Mouse (Mus musculus) midbrain, embryonic 16.5 days (tissue): ENCODE results near the gene Gm5244. TPM values are rescaled to one million over a fixed set of nuclear protein-coding genes. Genes with fewer than 3 reads are reported as not detected.

Experiments used
- ATAC-seq: fragments of 200-750 bp; cut with Nextera tagmentation; 2 replicates; pipeline ENCODE4 v1.8.0; 2017; ENCODE audit warnings: moderate TSS enrichment
- H3K27ac ChIP-seq: fragments of 300-500 bp; sonication (generic); 2 replicates; pipeline ENCODE4 v1.5.1; 2014; ENCODE audit warnings: mild to moderate bottlenecking, low read length, mixed read lengths
- H3K27me3 ChIP-seq: fragments of 300-500 bp; sonication (generic); 2 replicates; pipeline ENCODE4 v1.6.1; 2014; ENCODE audit warnings: low read depth, low read length, mixed read lengths; ENCODE audit not compliant: control insufficient read depth, insufficient read depth
- H3K36me3 ChIP-seq: fragments of 300-500 bp; sonication (generic); 2 replicates; pipeline ENCODE4 v1.6.1; 2014; ENCODE audit warnings: mild to moderate bottlenecking, low read length, moderate library complexity, mixed read lengths; ENCODE audit not compliant: control insufficient read depth, insufficient read depth
- H3K4me1 ChIP-seq: fragments of 300-500 bp; sonication (generic); 2 replicates; pipeline ENCODE4 v1.6.1; 2014; ENCODE audit warnings: mild to moderate bottlenecking, low read length, mixed read lengths; ENCODE audit not compliant: control insufficient read depth, insufficient read depth
- H3K4me2 ChIP-seq: fragments of 300-500 bp; sonication (generic); 2 replicates; pipeline ENCODE4 v1.6.1; 2014; ENCODE audit warnings: mild to moderate bottlenecking, low read length, mixed read lengths
- H3K4me3 ChIP-seq: fragments of 300-500 bp; sonication (generic); 2 replicates; pipeline ENCODE4 v1.5.1; 2014; ENCODE audit warnings: low read depth, mild to moderate bottlenecking, low read length, moderate library complexity, mixed read lengths
- H3K9ac ChIP-seq: fragments of 300-500 bp; sonication (generic); 2 replicates; pipeline ENCODE4 v1.6.1; 2014; ENCODE audit warnings: low read depth, low read length, mixed read lengths
- H3K9me3 ChIP-seq: fragments of 300-500 bp; sonication (generic); replicated peaks from 2 replicates; pipeline ENCODE4 v1.6.1; 2014; ENCODE audit warnings: mild to moderate bottlenecking, low read length, mixed read lengths; ENCODE audit not compliant: control insufficient read depth, poor library complexity, severe bottlenecking
- WGBS: fragments of 180-500 bp; shearing (Covaris S2); extraction: QIAGEN DNeasy Blood & Tissue Kit; methylation state at CpG from one replicate; pipeline ENCODE4 v1.1.7; 2014; 5-methylcytosine and 5-hydroxymethylcytosine counted together
- polyA plus RNA-seq: library from polyadenylated mRNA; unstranded; fragments of >200 nt; fragmentation: Nextera tagmentation; extraction: Ambion mirVana; gene quantifications from 2 replicates; pipeline ENCODE4 v1.2.1, GENCODE M21; 2015

The Gm5244 gene
- not detected in 2 replicates for polyA plus RNA-seq

GRCm38 (mm10) chr19:12846382-12846781 is at the start of gene Gm5244:
Gene Gm5244 (plus strand): TSS chr19:12846682.
- Histone ChIP-seq H3K36me3 (no peaks in the 10 kb centered on the region), H3K27me3 (no peaks in the 10 kb centered on the region), H3K9ac (no peak within 1 kb of the TSS), H3K9me3 (no peaks in the 10 kb centered on the region), H3K27ac (no peak within 1 kb of the TSS), H3K4me1 (no peaks in the 10 kb centered on the region), H3K4me3 (no peak within 1 kb of the TSS), H3K4me2 (no peak within 1 kb of the TSS)
- ATAC-seq: no peak

GRCm38 (mm10) chr19:12797071-12797470 is 49.4 kb upstream of the Gm5244 start:
- Histone ChIP-seq H3K4me1 (peaks cover 7% of the 10 kb centered on the region), H3K9ac (peak overlapping the region; percentile 50; the same call in 1 of the 2 replicates), H3K36me3 (no peaks in the 10 kb centered on the region), H3K4me3 (peak overlapping the region; percentile 95), H3K9me3 (no peaks in the 10 kb centered on the region), H3K27ac (peak overlapping the region; percentile 98; the same call in 1 of the 2 replicates), H3K4me2 (peak overlapping the region; percentile 74), H3K27me3 (no peaks in the 10 kb centered on the region)
- no peak for ATAC-seq
- WGBS: under 1% methylated on average over 7 of the region's 7 CpGs

GRCm38 (mm10) chr19:12798404-12798803 is 48.1 kb upstream of the Gm5244 start:
- WGBS: 79% methylated on average over 4 of the region's 4 CpGs
- no peak overlapping the region for H3K4me3 ChIP-seq
- H3K9me3 ChIP-seq: no peaks in the 10 kb centered on the region
- H3K36me3 ChIP-seq: no peaks in the 10 kb centered on the region
- no peaks in the 10 kb centered on the region for H3K27me3 ChIP-seq
- no peak overlapping the region for H3K27ac ChIP-seq
- peaks cover 3% of the 10 kb centered on the region; the same call in 1 of the 2 replicates for H3K4me1 ChIP-seq
- no peak overlapping the region for H3K9ac ChIP-seq
- no peak for ATAC-seq
- H3K4me2 ChIP-seq: no peak overlapping the region

- Histone ChIP-seq H3K27ac (no peak overlapping the region), H3K27me3 (no peaks in the 10 kb centered on the region), H3K4me3 (no peak overlapping the region), H3K36me3 (no peaks in the 10 kb centered on the region), H3K9ac (no peak overlapping the region), H3K4me1 (no peaks in the 10 kb centered on the region; the same call in 1 of the 2 replicates), H3K4me2 (no peak overlapping the region), H3K9me3 (no peaks in the 10 kb centered on the region)
- WGBS: 93% methylated on average over 3 of the region's 3 CpGs
- no peak for ATAC-seq
These were observed 47.4 kb upstream of the Gm5244 start for GRCm38 (mm10) chr19:12799081-12799480.

- Histone ChIP-seq H3K9ac (no peak overlapping the region), H3K4me3 (no peak overlapping the region), H3K27ac (no peak overlapping the region), H3K36me3 (no peaks in the 10 kb centered on the region), H3K4me2 (no peak overlapping the region), H3K27me3 (no peaks in the 10 kb centered on the region), H3K9me3 (no peaks in the 10 kb centered on the region), H3K4me1 (no peaks in the 10 kb centered on the region)
- ATAC-seq: no peak
- WGBS: 82% methylated on average over 2 of the region's 2 CpGs
These were observed 45.9 kb upstream of the Gm5244 start for GRCm38 (mm10) chr19:12800621-12801020.

GRCm38 (mm10) chr19:12801046-12801445 is 45.4 kb upstream of the Gm5244 start:
- H3K27ac ChIP-seq: no peak overlapping the region
- WGBS: 78% methylated on average over 3 of the region's 3 CpGs
- H3K4me3 ChIP-seq: no peak overlapping the region
- H3K9ac ChIP-seq: no peak overlapping the region
- no peaks in the 10 kb centered on the region for H3K4me1 ChIP-seq
- no peaks in the 10 kb centered on the region for H3K27me3 ChIP-seq
- H3K4me2 ChIP-seq: no peak overlapping the region
- no peak for ATAC-seq
- no peaks in the 10 kb centered on the region for H3K9me3 ChIP-seq
- no peaks in the 10 kb centered on the region for H3K36me3 ChIP-seq

- 75% methylated on average over 3 of the region's 3 CpGs for WGBS
- no peaks in the 10 kb centered on the region for H3K4me1 ChIP-seq
- no peak for ATAC-seq
These were observed 43.7 kb upstream of the Gm5244 start for GRCm38 (mm10) chr19:12802830-12803229.

GRCm38 (mm10) chr19:12804237-12804636 is 42.2 kb upstream of the Gm5244 start:
- 86% methylated on average over 1 of the region's 1 CpGs for WGBS
- no peak for ATAC-seq
- H3K4me3 ChIP-seq: no peak overlapping the region

More at GRCm38 (mm10) chr19:12802830-12803229, 43.7 kb upstream of the Gm5244 start:
- H3K4me3 ChIP-seq: no peak overlapping the region
- no peak overlapping the region for H3K4me2 ChIP-seq
- H3K9me3 ChIP-seq: no peaks in the 10 kb centered on the region
- H3K9ac ChIP-seq: no peak overlapping the region
- no peaks in the 10 kb centered on the region for H3K36me3 ChIP-seq
- H3K27ac ChIP-seq: no peak overlapping the region
- no peaks in the 10 kb centered on the region for H3K27me3 ChIP-seq

GRCm38 (mm10) chr19:12805730-12806129 is 40.8 kb upstream of the Gm5244 start:
- no peaks in the 10 kb centered on the region for H3K9me3 ChIP-seq
- H3K4me1 ChIP-seq: no peaks in the 10 kb centered on the region
- H3K4me2 ChIP-seq: no peak overlapping the region
- H3K4me3 ChIP-seq: no peak overlapping the region
- no peak for ATAC-seq
- no peak overlapping the region for H3K9ac ChIP-seq
- H3K27ac ChIP-seq: no peak overlapping the region
- WGBS: 88% methylated on average over 3 of the region's 3 CpGs
- H3K27me3 ChIP-seq: no peaks in the 10 kb centered on the region
- no peaks in the 10 kb centered on the region for H3K36me3 ChIP-seq

More at GRCm38 (mm10) chr19:12804237-12804636, 42.2 kb upstream of the Gm5244 start:
- H3K4me2 ChIP-seq: no peak overlapping the region
- H3K27me3 ChIP-seq: no peaks in the 10 kb centered on the region
- H3K36me3 ChIP-seq: no peaks in the 10 kb centered on the region
- no peaks in the 10 kb centered on the region for H3K4me1 ChIP-seq
- H3K27ac ChIP-seq: no peak overlapping the region
- no peaks in the 10 kb centered on the region for H3K9me3 ChIP-seq
- H3K9ac ChIP-seq: no peak overlapping the region
